Mouse (Mus musculus): ENCODE data around the gene Pdzd9. TPM values are rescaled to one million over a fixed set of nuclear protein-coding genes. Genes with fewer than 3 reads are reported as not detected.

Pdzd9 gene
- not detected for polyA plus RNA-seq (2014; fragmentation: Illumina TruSeq; extraction: RNeasy Lipid Tissue Mini Kit (QIAGEN cat#74804); ENCODE audit: low read depth, low replicate concordance)

GRCm38 (mm10) chr7:120670153-120670875 is at the start of gene Pdzd9:
Pdzd9 (minus strand) TSS chr7:120670343.

GRCm38 (mm10) chr7:120677001-120677643 is 7.0 kb upstream of the Pdzd9 start, which contains the start of gene Mosmo:
Mosmo (plus strand) TSS chr7:120677618.

GRCm38 (mm10) chr7:120634711-120635361 is 35.3 kb downstream of the Pdzd9 start, which contains the start of gene Uqcrc2:
Uqcrc2 (plus strand) TSS chr7:120635176.

Other genes with a start within 250 kb of the Pdzd9 start
- gene Uqcrc2, start 35.2 kb downstream of the Pdzd9 start, polyA plus RNA-seq (2014; fragmentation: Illumina TruSeq; extraction: RNeasy Lipid Tissue Mini Kit (QIAGEN cat#74804); ENCODE audit: low read depth, low replicate concordance), result 1,382 TPM
- 35.2 TPM for gene Mosmo, start 7.3 kb upstream of the Pdzd9 start, polyA plus RNA-seq (2014; fragmentation: Illumina TruSeq; extraction: RNeasy Lipid Tissue Mini Kit (QIAGEN cat#74804); ENCODE audit: low read depth, low replicate concordance)
- 8.0 TPM for gene Vwa3a, start 69.0 kb upstream of the Pdzd9 start, polyA plus RNA-seq (2014; fragmentation: Illumina TruSeq; extraction: RNeasy Lipid Tissue Mini Kit (QIAGEN cat#74804); ENCODE audit: low read depth, low replicate concordance)
- gene Gm5737, start 142.0 kb upstream of the Pdzd9 start, polyA plus RNA-seq (2014; fragmentation: Illumina TruSeq; extraction: RNeasy Lipid Tissue Mini Kit (QIAGEN cat#74804); ENCODE audit: low read depth, low replicate concordance), result not detected
- 28.5 TPM for gene Eef2k, start 172.5 kb upstream of the Pdzd9 start, polyA plus RNA-seq (2014; fragmentation: Illumina TruSeq; extraction: RNeasy Lipid Tissue Mini Kit (QIAGEN cat#74804); ENCODE audit: low read depth, low replicate concordance)
- 10.2 TPM for gene Polr3e, start 247.4 kb upstream of the Pdzd9 start, polyA plus RNA-seq (2014; fragmentation: Illumina TruSeq; extraction: RNeasy Lipid Tissue Mini Kit (QIAGEN cat#74804); ENCODE audit: low read depth, low replicate concordance)

Measured in heart, adult 10 weeks (tissue).